Mouse (Mus musculus) forebrain, embryonic 16.5 days (tissue): ENCODE measurements at regions not wholly inside any gene's neighbourhood (a gene's known extent, or its start where the extent isn't known, plus 50 kb on each side); places are given as distances from the start of the nearest gene placed in this dataset.
A peak's percentile ranks its signal among the peaks of the same experiment; 100 is the strongest.

ENCODE experiments used
- ATAC-seq: fragments of 200-750 bp; cut with Nextera tagmentation; 2 replicates; pipeline ENCODE4 v1.8.0; 2017; ENCODE audit warnings: mild to moderate bottlenecking, moderate library complexity
- H3K27ac ChIP-seq: fragments of 300-500 bp; sonication (generic); 2 replicates; pipeline ENCODE4 v1.5.1; 2014; ENCODE audit warnings: low read length, control low read depth
- H3K27me3 ChIP-seq: fragments of 300-500 bp; sonication (generic); replicated peaks from 2 replicates; pipeline ENCODE4 v1.6.1; 2014; ENCODE audit warnings: low read length; ENCODE audit not compliant: control insufficient read depth, insufficient read depth
- H3K36me3 ChIP-seq: fragments of 300-500 bp; sonication (generic); 2 replicates; pipeline ENCODE4 v1.6.1; 2014; ENCODE audit not compliant: control insufficient read depth, insufficient read depth
- H3K4me1 ChIP-seq: fragments of 300-500 bp; sonication (generic); replicated peaks from 2 replicates; pipeline ENCODE4 v1.6.1; 2014; ENCODE audit warnings: low read length; ENCODE audit not compliant: control insufficient read depth, insufficient read depth
- H3K4me2 ChIP-seq: fragments of 300-500 bp; sonication (generic); 2 replicates; pipeline ENCODE4 v1.6.1; 2014; ENCODE audit warnings: mild to moderate bottlenecking, low read length, control low read depth
- H3K4me3 ChIP-seq: fragments of 300-500 bp; sonication (generic); replicated peaks from 2 replicates; pipeline ENCODE4 v1.5.1; 2014; ENCODE audit warnings: mild to moderate bottlenecking, low read length, control low read depth
- H3K9ac ChIP-seq: fragments of 300-500 bp; sonication (generic); replicated peaks from 2 replicates; pipeline ENCODE4 v1.6.1; 2014; ENCODE audit warnings: low read depth, low read length, control low read depth
- H3K9me3 ChIP-seq: fragments of 300-500 bp; sonication (generic); 2 replicates; pipeline ENCODE4 v1.6.1; 2016; ENCODE audit warnings: low read length; ENCODE audit not compliant: control insufficient read depth
- WGBS: fragments of 180-500 bp; shearing (Covaris S2); extraction: QIAGEN DNeasy Blood & Tissue Kit; methylation state at CpG from one replicate; pipeline ENCODE4 v1.1.7; 2014; 5-methylcytosine and 5-hydroxymethylcytosine counted together

DNA sequence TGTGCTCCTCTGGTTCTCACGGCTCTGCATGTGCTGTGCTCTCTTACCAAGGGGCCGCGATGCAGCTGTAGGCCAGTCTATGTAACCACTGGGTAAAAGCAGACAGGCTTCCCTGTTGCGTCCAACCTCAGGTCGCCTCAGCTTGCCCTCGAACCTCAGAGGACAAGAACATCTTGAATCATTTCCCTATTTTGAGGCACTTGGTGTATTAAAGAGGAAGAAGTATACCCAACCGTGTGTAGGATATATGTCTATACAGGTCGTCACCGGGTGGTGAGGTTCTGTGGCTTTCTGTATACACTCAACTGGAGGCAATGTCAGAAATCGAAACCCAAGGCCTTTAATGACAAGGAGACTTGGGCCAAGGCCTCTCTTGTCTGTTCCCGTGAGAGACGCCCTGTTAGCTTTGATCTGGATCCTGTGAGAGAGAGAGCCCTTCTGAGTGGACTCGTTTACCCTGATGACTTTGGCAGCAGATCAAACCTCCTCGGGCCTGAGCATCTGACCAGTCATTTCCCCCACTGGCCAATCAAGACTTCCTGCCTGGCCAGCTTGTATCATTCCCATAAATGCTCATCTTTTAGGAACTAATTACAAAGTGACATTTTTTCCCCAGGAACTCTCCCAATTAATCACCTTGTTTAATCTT is 135.3 kb downstream of the 1500009L16Rik start:
- Histone ChIP-seq H3K27me3 (no peaks in the 10 kb centered on the region), H3K27ac (no peak overlapping the region), H3K36me3 (no peaks in the 10 kb centered on the region), H3K4me3 (no peak overlapping the region), H3K9ac (no peak overlapping the region), H3K4me2 (no peak overlapping the region), H3K4me1 (no peaks in the 10 kb centered on the region), H3K9me3 (no peaks in the 10 kb centered on the region)
- WGBS = 77% methylated on average over 14 of the region's 14 CpGs
- ATAC-seq = no peak

DNA sequence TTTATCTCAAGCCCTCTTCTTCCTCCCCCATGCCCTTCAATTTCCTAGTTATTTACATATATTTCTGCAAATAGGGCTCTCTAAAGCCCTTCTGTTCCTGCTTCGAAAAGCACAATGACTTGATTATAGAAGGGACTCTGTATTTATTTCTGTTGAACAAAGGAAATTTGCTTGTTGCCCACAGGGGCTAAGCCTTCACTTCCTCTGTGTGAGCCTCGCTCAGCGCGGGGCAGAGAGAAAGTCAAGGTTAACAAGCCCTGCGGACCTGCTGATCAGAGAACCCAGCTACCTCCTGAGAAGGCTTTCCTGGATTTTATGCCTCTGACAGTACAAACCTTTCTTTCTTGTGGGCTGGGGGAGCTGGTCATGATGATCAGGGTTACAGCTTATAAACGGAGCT is 136.0 kb downstream of the 1500009L16Rik start:
- Histone ChIP-seq H3K4me2 (no peak overlapping the region), H3K9ac (no peak overlapping the region), H3K4me3 (no peak overlapping the region), H3K27ac (no peak overlapping the region), H3K4me1 (no peaks in the 10 kb centered on the region), H3K36me3 (no peaks in the 10 kb centered on the region), H3K9me3 (no peaks in the 10 kb centered on the region), H3K27me3 (no peaks in the 10 kb centered on the region)
- 45% methylated on average over 6 of the region's 6 CpGs for WGBS
- ATAC-seq = no peak

- Histone ChIP-seq H3K4me3 (no peak overlapping the region), H3K9ac (no peak overlapping the region), H3K27ac (no peak overlapping the region), H3K9me3 (0 out of 2 replicates have a peak, but pooled peaks cover 2% of the 10 kb centered on the region), H3K4me2 (no peak overlapping the region), H3K4me1 (no peaks in the 10 kb centered on the region), H3K27me3 (no peaks in the 10 kb centered on the region), H3K36me3 (no peaks in the 10 kb centered on the region)
- ATAC-seq = no peak
- WGBS = 67% methylated on average over 4 of the region's 4 CpGs
These were observed 137.0 kb downstream of the 1500009L16Rik start for GRCm38 (mm10) chr10:83859633-83860032.

DNA sequence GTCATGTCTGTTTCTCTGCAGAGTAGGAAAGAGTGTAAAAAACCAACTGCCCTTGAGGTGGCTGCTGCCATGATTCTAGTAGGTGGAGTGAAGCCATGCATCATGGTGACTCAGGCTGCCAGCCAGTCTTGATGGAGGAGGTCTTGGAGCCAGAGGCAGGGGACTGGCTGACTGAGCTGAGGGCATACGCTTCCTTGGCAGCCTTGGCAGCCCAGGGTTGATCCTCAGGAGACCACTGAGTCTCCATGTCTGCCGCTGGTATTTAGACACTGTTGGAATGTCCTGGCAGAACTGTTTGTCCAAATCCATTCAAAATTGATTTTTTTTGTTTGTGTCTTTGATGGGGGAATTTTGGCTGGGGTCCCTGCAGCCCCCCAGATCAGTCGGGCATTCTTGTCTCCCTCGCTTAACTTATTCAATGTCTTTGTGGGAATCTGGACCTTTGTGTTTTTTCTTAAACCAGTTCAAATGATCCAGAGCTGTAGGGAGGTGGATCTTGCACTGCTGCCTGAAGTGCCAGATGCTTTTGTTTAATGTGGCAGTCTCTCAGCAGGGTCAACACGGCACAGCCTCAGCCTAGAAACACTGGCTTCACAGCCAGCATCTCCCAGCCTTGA is 139.0 kb downstream of the 1500009L16Rik start:
- WGBS = 26% methylated on average over 5 of the region's 5 CpGs
- no peak overlapping the region for H3K4me2 ChIP-seq
- no peaks in the 10 kb centered on the region for H3K27me3 ChIP-seq
- H3K4me1 ChIP-seq = peaks cover 3% of the 10 kb centered on the region; the same call in 1 of the 2 replicates
- H3K9ac ChIP-seq = no peak overlapping the region
- 0 out of 2 replicates have a peak, but pooled peaks cover 2% of the 10 kb centered on the region for H3K9me3 ChIP-seq
- H3K27ac ChIP-seq = no peak overlapping the region
- peak; percentile 64; the same call in 1 of the 2 replicates for ATAC-seq
- no peak overlapping the region for H3K4me3 ChIP-seq
- H3K36me3 ChIP-seq = no peaks in the 10 kb centered on the region

DNA sequence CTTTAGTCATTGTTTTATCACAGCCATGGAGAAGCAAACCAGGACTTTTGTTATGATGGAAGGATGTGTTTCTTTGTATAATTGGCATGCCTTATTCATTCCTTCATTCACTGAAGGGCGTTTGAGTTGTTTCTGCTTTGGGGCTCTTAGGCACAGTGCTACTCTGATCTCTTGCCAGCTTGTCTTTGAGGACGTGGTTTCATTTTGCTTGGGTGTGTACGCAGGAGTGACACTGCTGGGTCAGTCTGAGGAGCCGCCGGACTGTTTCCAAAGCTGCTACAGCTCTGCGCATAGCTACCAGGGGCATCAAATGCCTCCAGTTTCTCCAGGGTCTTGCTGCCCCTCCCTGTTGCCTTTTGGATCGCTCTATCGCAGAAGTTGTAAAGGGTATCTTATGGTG is 141.9 kb downstream of the 1500009L16Rik start:
- Histone ChIP-seq H3K9me3 (0 out of 2 replicates have a peak, but pooled peaks cover 2% of the 10 kb centered on the region), H3K4me3 (no peak overlapping the region), H3K4me1 (peaks cover 3% of the 10 kb centered on the region; the same call in 1 of the 2 replicates), H3K9ac (no peak overlapping the region), H3K27ac (no peak overlapping the region), H3K27me3 (no peaks in the 10 kb centered on the region), H3K36me3 (no peaks in the 10 kb centered on the region), H3K4me2 (no peak overlapping the region)
- WGBS = 70% methylated on average over 8 of the region's 8 CpGs
- ATAC-seq = no peak

DNA sequence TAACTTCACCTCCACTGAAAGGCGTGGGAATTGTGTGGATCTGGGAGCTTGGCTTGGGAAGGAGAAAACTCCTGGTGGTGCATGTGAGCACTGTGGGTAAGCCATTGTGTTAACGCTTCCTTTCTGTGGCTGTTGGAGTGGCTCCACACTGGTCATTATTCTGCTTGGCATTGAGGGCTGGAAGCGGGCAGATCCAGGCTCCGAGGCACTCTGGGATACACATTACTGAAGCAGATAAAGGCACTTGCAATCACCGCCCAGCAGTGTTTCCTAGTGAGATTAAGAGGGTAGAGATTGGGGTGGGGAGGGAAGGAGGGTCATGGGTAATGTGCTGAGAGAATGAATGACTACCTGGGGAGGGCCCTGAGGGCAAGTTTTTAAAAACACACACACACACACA is 143.3 kb downstream of the 1500009L16Rik start:
- WGBS = 25% methylated on average over 5 of the region's 5 CpGs
- H3K9ac ChIP-seq = no peak overlapping the region
- H3K4me2 ChIP-seq = no peak overlapping the region
- H3K9me3 ChIP-seq = 0 out of 2 replicates have a peak, but pooled peaks cover 2% of the 10 kb centered on the region
- H3K27me3 ChIP-seq = no peaks in the 10 kb centered on the region
- H3K27ac ChIP-seq = no peak overlapping the region
- ATAC-seq = peak; percentile 77
- H3K4me1 ChIP-seq = peaks cover 3% of the 10 kb centered on the region; the same call in 1 of the 2 replicates
- H3K36me3 ChIP-seq = no peaks in the 10 kb centered on the region
- no peak overlapping the region for H3K4me3 ChIP-seq

DNA sequence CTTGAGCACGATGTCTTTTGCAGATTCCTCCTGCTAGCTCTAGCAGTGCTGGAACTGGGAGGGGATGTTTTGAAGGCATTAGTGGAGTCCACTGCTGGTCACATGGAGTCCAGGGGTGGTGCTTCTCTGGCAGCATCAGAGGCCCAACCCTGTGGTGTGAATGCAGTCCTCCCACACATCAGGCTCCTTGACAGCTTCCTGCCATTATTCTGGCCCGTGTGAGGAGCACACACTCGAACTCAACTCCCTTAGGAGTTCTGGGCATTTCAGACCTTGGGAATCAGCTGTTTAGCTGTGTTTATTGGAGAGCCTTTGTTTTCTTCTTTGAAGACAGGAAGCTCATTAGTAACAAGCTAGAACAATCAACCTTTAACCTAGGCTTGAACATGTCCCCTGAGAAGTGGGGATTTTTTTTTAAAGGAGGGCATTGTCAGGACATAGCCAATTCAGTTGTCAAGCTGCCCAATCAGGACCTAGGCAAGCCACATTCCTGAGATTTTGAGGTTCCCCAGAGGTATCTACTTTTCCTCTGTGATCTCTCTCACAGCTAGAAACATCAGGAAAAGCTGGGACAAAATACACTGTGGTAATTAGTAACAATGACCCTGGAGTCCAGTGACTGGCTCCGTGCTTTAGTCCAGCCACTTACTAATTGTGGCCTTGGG is 149.2 kb downstream of the 1500009L16Rik start:
- Histone ChIP-seq H3K4me1 (no peaks in the 10 kb centered on the region), H3K9ac (no peak overlapping the region), H3K27me3 (no peaks in the 10 kb centered on the region), H3K36me3 (no peaks in the 10 kb centered on the region), H3K4me2 (no peak overlapping the region), H3K9me3 (no peaks in the 10 kb centered on the region), H3K27ac (no peak overlapping the region), H3K4me3 (no peak overlapping the region)
- no peak for ATAC-seq
- 59% methylated on average over 4 of the region's 4 CpGs for WGBS

- no peak overlapping the region for H3K4me2 ChIP-seq
- H3K9ac ChIP-seq = no peak overlapping the region
- WGBS = 88% methylated on average over 2 of the region's 2 CpGs
- no peak overlapping the region for H3K4me3 ChIP-seq
- no peaks in the 10 kb centered on the region for H3K36me3 ChIP-seq
- H3K27ac ChIP-seq = no peak overlapping the region
- H3K9me3 ChIP-seq = no peaks in the 10 kb centered on the region
- no peak for ATAC-seq
- H3K4me1 ChIP-seq = no peaks in the 10 kb centered on the region
- no peaks in the 10 kb centered on the region for H3K27me3 ChIP-seq
These were observed 156.1 kb downstream of the 1500009L16Rik start for GRCm38 (mm10) chr10:83878745-83879144.

DNA sequence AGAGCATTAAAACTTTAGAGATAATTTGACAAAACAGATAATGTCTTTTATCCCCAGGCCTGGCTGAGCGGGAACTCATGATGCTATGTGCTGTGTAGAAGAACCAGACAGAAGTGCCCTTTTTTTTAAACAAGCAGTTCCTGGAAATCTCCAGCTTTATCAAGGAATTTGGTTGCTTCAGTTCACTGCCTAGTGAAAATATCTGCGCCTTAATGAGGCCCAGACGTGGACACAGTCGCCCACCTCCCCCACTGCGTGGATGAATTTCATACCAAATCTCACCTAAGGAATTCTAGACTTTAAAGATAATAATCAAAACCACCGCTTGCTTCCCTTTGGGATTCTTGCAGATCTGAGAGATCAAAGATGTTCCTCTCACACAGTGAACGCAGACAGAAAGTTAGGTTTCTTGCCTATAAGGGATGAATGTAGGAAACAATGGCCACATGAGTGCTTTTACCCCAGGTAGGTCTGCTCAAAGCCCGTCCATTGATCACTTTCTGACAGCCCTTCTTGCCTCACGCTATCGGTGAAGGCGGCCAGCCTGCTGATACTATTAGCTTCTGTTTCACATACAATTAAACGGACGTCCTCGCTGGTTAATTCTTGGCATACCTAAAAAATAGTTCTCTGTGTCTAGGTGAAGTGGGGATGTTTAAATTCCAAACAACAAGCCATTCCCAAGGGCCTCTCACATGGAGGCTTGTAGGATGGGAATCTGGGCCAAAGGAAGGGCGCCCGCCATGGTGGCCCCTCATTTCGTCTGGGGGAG is 159.6 kb downstream of the 1500009L16Rik start:
- Histone ChIP-seq H3K4me1 (no peaks in the 10 kb centered on the region), H3K4me2 (no peak overlapping the region), H3K27me3 (no peaks in the 10 kb centered on the region), H3K9me3 (no peaks in the 10 kb centered on the region), H3K27ac (no peak overlapping the region), H3K36me3 (no peaks in the 10 kb centered on the region), H3K4me3 (no peak overlapping the region), H3K9ac (no peak overlapping the region)
- ATAC-seq = no peak
- 82% methylated on average over 17 of the region's 17 CpGs for WGBS
